Mouse (Mus musculus): ENCODE results near the gene Sall1. TPM values are rescaled to one million over a fixed set of nuclear protein-coding genes. Genes with fewer than 3 reads are reported as not detected.

The Sall1 gene
- total RNA-seq, 1 experiment from 2014 or later: not detected

GRCm38 (mm10) chr8:89004041-89004440, 39.9 kb downstream of the Sall1 start:
- ATAC-seq (ENCODE audit: extremely low read depth, insufficient number of reproducible peaks, low FRiP score, poor library complexity, severe bottlenecking): no peak

- no peak for ATAC-seq (ENCODE audit: extremely low read depth, insufficient number of reproducible peaks, low FRiP score, poor library complexity, severe bottlenecking)
Measured at GRCm38 (mm10) chr8:89003336-89003896, 40.5 kb downstream of the Sall1 start.

GRCm38 (mm10) chr8:89002128-89002527, 41.8 kb downstream of the Sall1 start:
- no peak for ATAC-seq (ENCODE audit: extremely low read depth, insufficient number of reproducible peaks, low FRiP score, poor library complexity, severe bottlenecking)

- ATAC-seq (ENCODE audit: extremely low read depth, insufficient number of reproducible peaks, low FRiP score, poor library complexity, severe bottlenecking): no peak
Measured at GRCm38 (mm10) chr8:88997276-88997675, 46.7 kb downstream of the Sall1 start.

- no peak for ATAC-seq (ENCODE audit: extremely low read depth, insufficient number of reproducible peaks, low FRiP score, poor library complexity, severe bottlenecking)
Measured at GRCm38 (mm10) chr8:88991780-88992509, 52.0 kb downstream of the Sall1 start.

GRCm38 (mm10) chr8:88991176-88991575, 52.8 kb downstream of the Sall1 start:
- no peak for ATAC-seq (ENCODE audit: extremely low read depth, insufficient number of reproducible peaks, low FRiP score, poor library complexity, severe bottlenecking)

- no peak for ATAC-seq (ENCODE audit: extremely low read depth, insufficient number of reproducible peaks, low FRiP score, poor library complexity, severe bottlenecking)
Measured at GRCm38 (mm10) chr8:88989002-88989401, 55.0 kb downstream of the Sall1 start.

- ATAC-seq (ENCODE audit: extremely low read depth, insufficient number of reproducible peaks, low FRiP score, poor library complexity, severe bottlenecking): no peak
Measured at GRCm38 (mm10) chr8:88983468-88983867, 60.5 kb downstream of the Sall1 start.
